Mouse (Mus musculus): ENCODE measurements around the gene Pitpnm1. TPM values are rescaled to one million over a fixed set of nuclear protein-coding genes. Genes with fewer than 3 reads are reported as not detected.
"Not testable (repeated sequence)": the region's sequence is repeated elsewhere in the genome, so short reads cannot be mapped to it uniquely, and the experiment has no call there.

Pitpnm1 gene
- polyA plus RNA-seq, 1 experiment from 2014 or later, result 12.1 TPM

GRCm38 (mm10) chr19:4059069-4059740, 40.6 kb upstream of the Pitpnm1 start, which contains the start of gene Gstp3:
Gstp3 (minus strand) TSS chr19:4059569.
- H3K36me3 ChIP-seq (replicated peaks), result no peaks in the 10 kb centered on the region
- no peaks in the 10 kb centered on the region for H3K27me3 ChIP-seq (ENCODE audit: poor library complexity, severe bottlenecking)
- H3K4me1 ChIP-seq, result 0 out of 2 replicates have a peak, but pooled peaks cover 6% of the 10 kb centered on the region
- no peak for DNase-seq (ENCODE audit: extremely low spot score, low spot score)
- 88% methylated on average over 15 of the region's 15 CpGs for WGBS
- H3K4me3 ChIP-seq, result no peak within 1 kb of the TSS
- no peaks in the 10 kb centered on the region for H3K9me3 ChIP-seq
- H3K27ac ChIP-seq, result no peak within 1 kb of the TSS

DNA sequence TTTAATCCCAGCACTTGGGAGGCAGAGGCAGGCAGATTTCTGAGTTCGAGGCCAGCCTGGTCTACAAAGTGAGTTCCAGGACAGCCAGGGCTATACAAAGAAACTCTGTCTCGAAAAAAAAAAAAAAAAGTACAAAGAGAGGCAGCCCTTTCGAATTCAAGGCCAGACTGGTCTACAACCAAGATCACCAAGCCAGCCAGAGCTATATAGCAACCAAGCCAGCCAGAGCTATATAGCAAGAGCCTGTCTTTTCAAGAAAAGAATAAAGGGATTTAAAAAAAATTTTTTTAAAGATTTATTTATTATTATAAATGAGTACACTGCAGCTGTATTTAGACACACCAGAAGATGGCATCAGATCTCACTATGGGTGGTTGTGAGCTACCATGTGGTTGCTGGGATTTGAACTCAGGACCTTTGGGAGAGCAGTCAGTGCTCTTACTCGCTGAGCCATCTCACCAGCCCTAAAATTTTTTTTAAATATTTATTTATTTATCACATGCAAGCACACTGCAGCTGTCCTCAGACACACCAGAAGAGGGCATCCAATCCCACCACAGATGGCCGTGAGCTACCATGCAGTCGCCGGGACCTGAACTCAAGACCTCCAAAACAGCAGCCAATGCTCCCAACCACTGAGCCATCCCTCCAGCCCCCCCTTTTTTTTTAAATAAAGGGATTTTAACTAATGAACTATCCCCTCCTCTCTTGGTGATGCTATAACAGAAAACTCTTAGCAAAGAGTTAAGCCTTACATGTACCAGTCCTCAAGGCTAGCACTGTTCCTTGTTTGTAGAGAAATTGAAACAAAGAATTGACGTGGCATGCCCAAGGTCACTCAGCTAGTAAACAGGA, 39.5 kb upstream of the Pitpnm1 start:
- not testable (repeated sequence) for H3K4me3 ChIP-seq; H3K27ac ChIP-seq; H3K27me3 ChIP-seq (ENCODE audit: poor library complexity, severe bottlenecking); DNase-seq (ENCODE audit: extremely low spot score, low spot score); H3K36me3 ChIP-seq (replicated peaks); H3K4me1 ChIP-seq; H3K9me3 ChIP-seq
- WGBS, result 89% methylated on average over 8 of the region's 8 CpGs

DNA sequence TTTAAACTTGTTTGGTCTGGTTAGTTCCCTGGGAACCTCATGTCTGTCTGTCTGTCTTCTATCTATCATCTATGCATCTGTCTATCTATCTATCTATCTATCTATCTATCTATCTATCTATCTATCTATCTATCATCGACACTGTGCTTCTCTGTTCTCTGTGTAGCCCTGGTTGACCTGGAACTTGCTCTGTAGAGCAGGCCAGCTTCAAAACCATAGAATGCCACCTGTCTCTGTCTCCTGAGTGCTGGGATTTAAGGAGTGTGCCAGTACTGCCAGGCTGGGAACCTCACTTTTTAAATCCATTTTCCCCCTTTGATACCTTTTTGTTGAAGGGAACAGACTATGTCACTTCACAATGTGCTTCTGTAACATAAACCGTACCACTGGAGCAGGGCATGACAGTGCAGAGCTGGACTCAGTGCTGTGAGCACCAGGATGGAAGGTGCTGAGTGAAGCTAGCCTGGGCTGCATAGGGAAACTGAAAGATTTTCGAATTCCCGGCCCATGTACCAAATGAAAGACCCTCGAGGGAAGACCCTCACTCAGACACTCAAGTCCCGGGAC, 38.8 kb upstream of the Pitpnm1 start:
- no peak for DNase-seq (ENCODE audit: extremely low spot score, low spot score)
- 91% methylated on average over 6 of the region's 6 CpGs for WGBS
- Histone ChIP-seq H3K27ac (no peak overlapping the region), H3K9me3 (no peaks in the 10 kb centered on the region), H3K4me1 (0 out of 2 replicates have a peak, but pooled peaks cover 6% of the 10 kb centered on the region), H3K36me3 (replicated peaks) (no peaks in the 10 kb centered on the region), H3K4me3 (no peak overlapping the region), H3K27me3 (ENCODE audit: poor library complexity, severe bottlenecking) (no peaks in the 10 kb centered on the region)

DNA sequence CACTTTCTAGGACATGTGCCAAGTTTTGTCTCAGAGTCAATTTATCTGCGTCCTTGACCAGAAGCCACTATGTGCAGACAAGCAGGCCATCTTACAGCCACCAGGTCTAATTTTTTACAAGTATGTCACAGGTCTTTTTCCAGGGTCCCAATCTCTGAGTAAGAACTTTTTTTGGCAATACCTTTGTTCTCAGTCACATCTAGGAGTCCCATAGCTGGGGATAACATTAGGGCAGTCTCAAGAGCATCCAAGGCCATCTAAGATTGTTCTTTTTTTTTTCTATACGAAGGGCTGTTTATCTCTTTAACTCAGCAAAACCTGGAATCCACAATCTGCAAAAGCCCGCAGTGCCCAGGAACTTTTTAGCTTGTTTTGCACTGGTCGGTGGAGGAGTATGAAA, 36.4 kb upstream of the Pitpnm1 start:
- not testable (repeated sequence) for H3K36me3 ChIP-seq (replicated peaks); H3K27ac ChIP-seq; H3K9me3 ChIP-seq; H3K4me1 ChIP-seq; H3K27me3 ChIP-seq (ENCODE audit: poor library complexity, severe bottlenecking); DNase-seq (ENCODE audit: extremely low spot score, low spot score); H3K4me3 ChIP-seq
- 94% methylated on average over 4 of the region's 4 CpGs for WGBS

DNA sequence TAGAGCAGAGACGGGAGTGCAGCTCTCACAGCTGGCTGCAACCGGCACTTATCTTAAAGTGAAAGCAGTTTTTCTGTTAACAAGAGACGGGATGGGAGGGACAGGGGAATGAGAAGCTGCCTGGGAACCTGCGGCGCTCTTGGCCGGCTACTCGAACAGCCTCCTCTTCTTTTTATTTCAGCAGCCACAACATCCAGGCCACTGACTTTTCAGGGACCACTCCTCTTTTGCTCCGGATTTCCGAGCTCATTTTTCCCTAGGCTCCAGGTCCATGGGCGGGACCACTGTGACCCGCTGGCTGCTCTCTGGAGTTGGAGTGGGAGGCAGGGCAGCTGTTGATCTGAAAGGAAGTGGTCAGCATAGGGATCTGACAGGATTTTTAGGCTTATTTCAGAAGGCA, 35.3 kb upstream of the Pitpnm1 start:
- not testable (repeated sequence) for H3K9me3 ChIP-seq; H3K36me3 ChIP-seq (replicated peaks); H3K27me3 ChIP-seq (ENCODE audit: poor library complexity, severe bottlenecking); H3K4me3 ChIP-seq; H3K27ac ChIP-seq; DNase-seq (ENCODE audit: extremely low spot score, low spot score); H3K4me1 ChIP-seq
- WGBS, result 59% methylated on average over 7 of the region's 11 CpGs

- 90% methylated on average over 6 of the region's 6 CpGs for WGBS
- Histone ChIP-seq H3K27ac (no peak overlapping the region), H3K27me3 (ENCODE audit: poor library complexity, severe bottlenecking) (no peaks in the 10 kb centered on the region), H3K4me1 (peaks cover 7% of the 10 kb centered on the region; the same call in 1 of the 2 replicates), H3K4me3 (no peak overlapping the region), H3K36me3 (replicated peaks) (no peaks in the 10 kb centered on the region), H3K9me3 (no peaks in the 10 kb centered on the region)
- no peak for DNase-seq (ENCODE audit: extremely low spot score, low spot score)
These were observed 33.5 kb upstream of the Pitpnm1 start for GRCm38 (mm10) chr19:4066280-4066679.

GRCm38 (mm10) chr19:4066877-4067276, 32.9 kb upstream of the Pitpnm1 start:
- Histone ChIP-seq H3K4me3 (no peak overlapping the region), H3K36me3 (replicated peaks) (no peaks in the 10 kb centered on the region), H3K27me3 (ENCODE audit: poor library complexity, severe bottlenecking) (no peaks in the 10 kb centered on the region), H3K4me1 (peaks cover 7% of the 10 kb centered on the region; the same call in 1 of the 2 replicates), H3K9me3 (no peaks in the 10 kb centered on the region), H3K27ac (no peak overlapping the region)
- no peak for DNase-seq (ENCODE audit: extremely low spot score, low spot score)

DNA sequence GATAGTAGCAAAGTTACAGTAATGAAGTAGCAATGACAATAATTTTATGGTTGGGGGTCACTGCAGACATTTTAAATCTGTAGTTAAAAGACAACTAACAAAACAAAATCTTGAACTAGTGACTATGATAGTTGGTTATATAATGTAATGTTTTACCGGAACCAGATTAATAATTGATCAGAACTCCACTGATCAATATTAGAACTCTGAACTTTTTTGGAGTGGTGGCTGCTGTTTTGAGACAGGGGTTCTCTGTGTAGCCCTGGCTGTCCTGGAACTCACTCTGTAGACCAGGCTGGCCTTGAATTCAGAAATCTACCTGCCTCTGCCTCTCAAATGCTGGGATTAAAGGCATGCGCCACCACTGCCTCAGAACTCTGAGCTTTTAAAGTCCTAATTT, 31.6 kb upstream of the Pitpnm1 start:
- H3K4me3 ChIP-seq; H3K36me3 ChIP-seq (replicated peaks); H3K27me3 ChIP-seq (ENCODE audit: poor library complexity, severe bottlenecking); DNase-seq (ENCODE audit: extremely low spot score, low spot score); H3K27ac ChIP-seq; H3K4me1 ChIP-seq; H3K9me3 ChIP-seq: not testable (repeated sequence)
- WGBS, result 90% methylated on average over 2 of the region's 2 CpGs

- H3K4me1 ChIP-seq, result peaks cover 7% of the 10 kb centered on the region; the same call in 1 of the 2 replicates
- H3K27ac ChIP-seq, result no peak overlapping the region
- no peak overlapping the region for H3K4me3 ChIP-seq
- DNase-seq (ENCODE audit: extremely low spot score, low spot score), result no peak
- H3K36me3 ChIP-seq (replicated peaks), result no peaks in the 10 kb centered on the region
- 71% methylated on average over 15 of the region's 15 CpGs for WGBS
- H3K9me3 ChIP-seq, result no peaks in the 10 kb centered on the region
- no peaks in the 10 kb centered on the region for H3K27me3 ChIP-seq (ENCODE audit: poor library complexity, severe bottlenecking)
These were observed 30.9 kb upstream of the Pitpnm1 start for GRCm38 (mm10) chr19:4068717-4069410.

DNA sequence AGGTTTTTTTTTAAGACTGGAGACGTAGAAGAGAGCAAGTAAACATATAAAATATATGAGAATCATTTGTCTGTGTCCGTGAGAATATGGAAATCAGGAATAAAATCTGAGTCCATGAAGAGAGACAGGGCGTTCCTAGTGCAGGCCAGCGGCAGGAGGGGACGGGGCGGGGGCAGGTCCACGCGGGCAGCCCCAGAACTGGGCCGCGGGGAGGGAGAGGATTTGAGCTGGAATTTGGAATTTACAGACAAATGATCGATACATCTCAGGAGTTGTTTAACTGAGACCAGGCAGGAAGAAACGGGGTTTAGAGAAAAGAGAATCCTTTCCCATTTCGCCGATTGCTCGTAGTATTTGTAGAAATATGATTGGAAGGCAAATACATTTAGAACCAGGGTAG, 29.5 kb upstream of the Pitpnm1 start:
- Histone ChIP-seq H3K36me3 (replicated peaks) (no peaks in the 10 kb centered on the region), H3K27ac (no peak overlapping the region), H3K4me1 (peaks cover 7% of the 10 kb centered on the region; the same call in 1 of the 2 replicates), H3K27me3 (ENCODE audit: poor library complexity, severe bottlenecking) (no peaks in the 10 kb centered on the region), H3K9me3 (no peaks in the 10 kb centered on the region), H3K4me3 (no peak overlapping the region)
- 81% methylated on average over 15 of the region's 15 CpGs for WGBS
- DNase-seq (ENCODE audit: extremely low spot score, low spot score), result no peak

DNA sequence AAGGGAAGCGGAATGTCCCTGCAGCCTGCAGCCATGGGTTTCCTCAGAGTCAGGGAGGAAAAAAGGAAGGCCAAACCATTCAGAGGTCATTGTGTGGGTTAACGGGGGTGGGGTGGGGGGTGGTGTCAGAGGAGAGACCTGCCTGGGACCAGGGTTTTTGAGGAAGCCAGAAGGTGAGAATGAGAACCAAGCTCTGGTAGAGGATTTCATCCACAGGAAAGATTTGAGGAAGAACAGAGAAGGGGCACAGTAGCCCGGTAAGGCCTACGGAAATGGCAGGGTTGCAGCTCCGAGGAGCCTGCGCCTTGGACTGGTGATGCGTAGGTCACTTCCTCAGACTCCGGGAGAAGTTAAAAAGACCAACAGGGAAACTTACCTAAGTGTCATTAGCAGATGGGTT, 29.0 kb upstream of the Pitpnm1 start:
- WGBS, result 83% methylated on average over 8 of the region's 8 CpGs
- H3K27ac ChIP-seq, result no peak overlapping the region
- H3K27me3 ChIP-seq (ENCODE audit: poor library complexity, severe bottlenecking), result no peaks in the 10 kb centered on the region
- no peaks in the 10 kb centered on the region for H3K36me3 ChIP-seq (replicated peaks)
- H3K4me1 ChIP-seq, result peaks cover 7% of the 10 kb centered on the region; the same call in 1 of the 2 replicates
- H3K4me3 ChIP-seq, result no peak overlapping the region
- no peak for DNase-seq (ENCODE audit: extremely low spot score, low spot score)
- no peaks in the 10 kb centered on the region for H3K9me3 ChIP-seq

DNA sequence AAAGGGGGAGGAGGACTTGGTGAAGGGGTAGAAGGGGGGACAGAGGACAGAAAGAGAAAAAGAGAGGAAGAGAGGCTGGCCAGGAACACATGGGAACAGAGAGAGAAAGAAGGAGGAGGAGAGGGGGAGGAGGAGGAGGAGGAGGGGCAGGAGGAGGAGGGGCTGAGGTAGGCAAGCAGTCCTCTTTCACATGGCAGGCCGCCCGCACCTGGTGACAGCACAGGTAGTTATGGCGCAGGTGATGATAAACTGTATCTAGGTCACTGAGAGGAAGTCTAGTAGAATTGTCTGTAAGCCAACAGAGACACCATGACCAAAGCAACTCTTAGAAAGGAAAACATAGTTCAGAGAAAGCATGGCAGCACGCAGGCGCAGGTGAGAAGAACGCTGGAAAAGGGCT, 28.4 kb upstream of the Pitpnm1 start:
- Histone ChIP-seq H3K27me3 (ENCODE audit: poor library complexity, severe bottlenecking) (no peaks in the 10 kb centered on the region), H3K4me1 (peaks cover 7% of the 10 kb centered on the region; the same call in 1 of the 2 replicates), H3K36me3 (replicated peaks) (no peaks in the 10 kb centered on the region), H3K9me3 (no peaks in the 10 kb centered on the region), H3K27ac (no peak overlapping the region), H3K4me3 (no peak overlapping the region)
- no peak for DNase-seq (ENCODE audit: extremely low spot score, low spot score)
- 92% methylated on average over 6 of the region's 6 CpGs for WGBS

Measured in forebrain, embryonic 10.5 days (tissue).